Mouse (Mus musculus) adipocyte (in vitro differentiated cells): ENCODE measurements around the gene Eif5b.
"Not testable (repeated sequence)": the region's sequence is repeated elsewhere in the genome, so short reads cannot be mapped to it uniquely, and the experiment has no call there.

ENCODE experiments used
- DNase-seq: peaks from one replicate; pipeline ENCODE4 v3.0.0-alpha.2; 2016; ENCODE audit warnings: low spot score

Eif5b gene

GRCm38 (mm10) chr1:38003046-38003445 lies 5.2 kb downstream of the Eif5b start:
- DNase-seq = no peak

DNA sequence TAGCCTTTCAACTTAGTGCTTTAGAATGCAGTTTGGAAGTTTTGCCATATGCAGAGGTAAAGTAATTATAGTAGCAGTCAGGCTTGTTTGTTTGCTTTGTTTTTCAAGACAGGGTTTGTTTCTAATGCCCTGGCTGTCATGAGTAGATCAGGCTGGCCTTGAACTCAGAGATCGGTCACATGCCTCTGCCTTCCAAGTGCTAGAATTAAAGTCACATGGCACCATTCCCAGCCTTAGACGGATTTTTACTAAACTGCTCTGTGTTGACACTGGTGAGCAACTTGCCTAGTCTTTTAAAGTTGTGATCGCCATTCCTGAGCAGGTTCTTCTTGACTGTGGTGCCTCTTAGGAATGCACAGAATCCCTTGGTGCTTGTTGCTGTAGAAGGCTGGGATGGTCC lies 8.9 kb downstream of the Eif5b start:
- DNase-seq = peak; percentile 46

DNA sequence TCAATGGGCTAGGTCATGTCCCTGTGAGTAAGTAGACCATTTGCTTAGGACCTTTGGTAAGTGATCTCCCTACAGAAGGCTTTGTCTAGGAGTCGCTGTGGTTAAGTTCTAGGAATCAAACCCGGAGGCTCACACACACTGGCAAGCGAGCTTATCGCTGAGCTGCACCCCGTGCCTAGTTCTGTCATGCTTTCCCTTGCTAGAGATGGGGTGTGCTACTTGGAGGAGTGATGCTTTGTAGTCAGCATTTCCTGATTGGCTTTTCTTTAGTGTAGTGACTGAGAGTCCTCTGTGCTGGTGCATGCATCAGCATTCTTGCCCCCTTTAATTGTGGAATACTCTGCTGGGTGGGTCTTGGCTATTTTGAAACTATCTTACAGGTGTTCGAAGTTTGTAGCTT lies 13.8 kb downstream of the Eif5b start:
- DNase-seq = no peak

GRCm38 (mm10) chr1:38012104-38012503 lies 14.3 kb downstream of the Eif5b start:
- DNase-seq = no peak

DNA sequence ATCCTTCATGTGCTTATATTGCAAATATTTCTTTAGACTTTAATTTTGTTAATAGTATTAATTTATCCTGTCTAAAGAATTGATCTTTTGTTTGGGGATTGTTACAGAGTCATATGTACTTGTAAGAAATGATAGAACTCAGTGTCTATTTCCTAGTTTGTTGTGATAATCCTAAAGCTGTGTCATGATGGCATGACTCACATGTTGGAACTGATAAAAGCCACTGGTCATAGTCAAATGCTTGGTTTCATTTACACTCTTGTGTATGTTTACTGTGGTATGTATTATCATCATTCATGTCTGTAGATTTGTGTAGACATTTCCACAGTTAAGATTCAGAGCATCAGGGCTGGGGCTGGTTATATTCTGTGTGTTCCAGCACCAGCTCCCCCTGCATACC lies 14.7 kb downstream of the Eif5b start:
- no peak for DNase-seq

DNA sequence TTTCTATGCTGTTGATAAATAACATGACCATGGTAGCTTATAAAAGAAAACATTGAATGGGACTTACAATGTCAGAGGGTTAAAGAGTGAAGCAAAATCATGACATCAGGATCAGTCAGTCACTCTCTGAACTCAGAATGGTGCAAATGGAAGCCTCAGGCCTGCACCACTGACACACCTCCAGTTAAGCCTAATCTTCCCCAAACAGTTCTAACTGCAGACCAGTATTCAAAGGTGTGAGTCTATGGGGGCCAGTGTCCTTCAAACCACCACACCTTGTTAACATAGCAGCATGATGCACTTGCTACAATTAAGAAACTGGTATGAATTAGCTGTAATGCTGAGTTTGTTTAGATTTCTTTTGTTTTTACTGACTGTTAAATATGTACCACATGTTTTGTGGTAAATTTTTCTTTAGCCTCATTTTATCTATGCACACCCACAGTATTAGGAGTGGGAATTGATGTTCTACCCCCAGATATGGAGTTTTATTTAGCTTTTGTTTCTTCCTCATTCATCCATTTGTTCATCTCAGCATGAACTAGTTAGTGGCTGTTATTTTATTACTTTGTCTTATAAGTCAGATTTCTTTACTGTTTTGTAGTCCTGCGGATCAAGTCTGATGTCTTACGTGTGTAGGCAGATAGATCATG lies 16.9 kb downstream of the Eif5b start:
- no peak for DNase-seq

DNA sequence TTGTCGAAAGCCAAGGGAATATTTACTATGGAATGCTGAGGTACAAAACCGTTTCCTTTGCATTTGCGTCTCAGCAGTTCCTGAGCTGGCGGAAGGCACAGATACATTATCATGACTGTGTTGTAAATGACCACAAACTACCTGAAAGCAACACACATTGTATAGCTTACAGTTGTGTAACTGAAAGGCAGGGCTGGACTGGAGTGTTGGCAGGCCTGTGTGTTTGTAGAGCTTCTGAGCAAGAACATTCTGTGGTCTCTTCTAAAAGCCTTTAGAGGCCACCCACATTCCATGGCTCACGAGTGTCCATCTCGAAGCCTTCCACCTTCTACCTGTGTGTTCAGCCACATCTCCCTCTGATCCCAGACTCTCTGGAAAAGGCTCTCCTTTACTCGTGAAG lies 29.5 kb downstream of the Eif5b start:
- no peak for DNase-seq

DNA sequence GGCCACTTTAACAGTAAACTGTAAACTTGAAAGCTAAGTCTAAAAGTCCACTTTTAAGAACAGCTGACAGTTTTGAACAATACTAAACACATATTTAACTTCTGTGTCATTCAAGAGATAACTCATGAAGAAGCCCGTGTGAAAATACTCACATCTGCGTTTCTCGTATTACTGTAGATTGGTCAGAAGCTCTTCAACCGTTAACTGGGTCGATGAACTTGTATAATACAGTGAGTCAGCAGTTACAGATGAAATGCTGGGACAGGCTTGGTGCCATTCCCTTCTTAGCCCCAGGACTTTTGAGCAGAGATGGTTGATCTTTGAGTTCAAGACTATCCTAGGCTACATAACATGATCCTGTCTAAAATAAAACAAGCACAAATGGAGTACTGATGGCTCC lies 33.6 kb downstream of the Eif5b start:
- DNase-seq = no peak

DNA sequence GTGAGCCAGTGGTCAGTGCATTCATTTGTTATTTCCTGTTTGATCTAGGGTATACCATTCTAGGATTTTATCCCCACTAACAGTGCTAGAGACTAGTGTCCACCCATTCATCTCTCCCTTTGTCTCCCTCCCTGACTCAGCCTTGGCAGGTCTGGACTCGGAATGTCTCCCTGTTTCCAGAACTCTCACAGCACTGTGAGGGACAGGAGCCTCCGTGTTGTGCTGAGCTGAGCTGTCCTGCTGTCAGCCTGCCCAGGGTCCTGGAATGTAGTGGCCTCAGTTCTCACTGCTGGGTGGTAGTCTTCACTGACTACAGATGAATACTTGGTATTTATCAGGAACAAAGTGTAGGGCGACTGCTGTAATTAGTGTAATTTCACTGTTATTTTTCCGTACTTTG lies 37.7 kb downstream of the Eif5b start:
- no peak for DNase-seq

DNA sequence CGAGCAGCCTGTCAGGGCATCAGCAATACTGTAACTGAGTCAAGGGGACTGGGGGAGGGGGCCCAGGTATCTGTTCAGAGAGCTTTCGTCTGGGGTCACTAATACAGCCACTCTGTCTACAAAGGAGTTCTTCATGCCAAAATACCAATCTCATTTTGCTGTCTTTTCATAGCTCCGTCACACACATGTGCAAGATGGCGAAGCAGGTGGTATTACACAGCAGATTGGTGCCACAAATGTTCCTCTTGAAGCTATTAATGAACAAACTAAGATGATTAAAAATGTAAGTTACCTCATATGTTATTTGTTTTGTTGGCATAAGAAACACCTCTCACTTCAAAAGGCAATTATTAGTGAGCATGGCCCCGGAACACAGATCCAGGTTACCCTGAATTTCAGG lies 39.6 kb downstream of the Eif5b start:
- DNase-seq = no peak

- no peak for DNase-seq
These were observed 41.1 kb downstream of the Eif5b start for GRCm38 (mm10) chr1:38038898-38039297.

DNA sequence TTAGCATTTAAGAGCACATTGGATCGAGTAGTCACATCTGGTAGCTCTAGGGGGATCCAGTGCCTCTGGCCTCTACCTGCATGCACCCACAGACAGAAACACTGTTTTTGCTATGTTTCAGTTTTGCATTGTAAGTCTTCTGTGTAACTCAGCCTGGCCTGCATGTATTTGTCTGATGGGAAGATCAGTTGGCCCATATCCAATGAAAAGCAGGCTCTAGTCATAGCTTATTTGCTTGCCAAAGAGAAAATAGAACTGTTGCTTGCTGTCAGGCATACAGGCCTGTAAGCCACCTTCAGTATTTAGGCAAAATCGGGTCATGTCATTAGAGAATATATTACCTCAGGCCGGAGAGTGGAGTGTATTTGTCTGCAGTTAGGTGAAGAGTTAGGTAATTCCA lies 50.3 kb downstream of the Eif5b start:
- peak; percentile 44 for DNase-seq

DNA sequence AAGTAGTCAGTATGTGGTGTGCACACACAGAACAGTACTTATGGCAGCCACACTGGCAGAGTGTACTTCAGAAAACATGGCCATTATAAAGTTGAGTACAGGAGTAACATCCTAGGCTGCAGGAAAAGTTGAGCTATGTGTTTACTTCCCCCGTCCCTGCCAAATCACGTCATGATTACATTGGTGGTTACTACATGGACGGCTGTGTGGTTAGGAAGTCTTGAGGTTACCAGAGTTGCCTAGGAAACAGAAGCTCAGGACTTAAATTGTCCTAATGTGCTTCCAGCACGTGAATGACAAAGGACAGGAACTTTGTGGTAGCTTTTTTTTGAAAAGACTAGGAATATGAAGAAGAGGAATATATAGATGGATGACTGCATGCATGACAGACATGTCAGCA lies 51.8 kb downstream of the Eif5b start:
- no peak for DNase-seq

DNA sequence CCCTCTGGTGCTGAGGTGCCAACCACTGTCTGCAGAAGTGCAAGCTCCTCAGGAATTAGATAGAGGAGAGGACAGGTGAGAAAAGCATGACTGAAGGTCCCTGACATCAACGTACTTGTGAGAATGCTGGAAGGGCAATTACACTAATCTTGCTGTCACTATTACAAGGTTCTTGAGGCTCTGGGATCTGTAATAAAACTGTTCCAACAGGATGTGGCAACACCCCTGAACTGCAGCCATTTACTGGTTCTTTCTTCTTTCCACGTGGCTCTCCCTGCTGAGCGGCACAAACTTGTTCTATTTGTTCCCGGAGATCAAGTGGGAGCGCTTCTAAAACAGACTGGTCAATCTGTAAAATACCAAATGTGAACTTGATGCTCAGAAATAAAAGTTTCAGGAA lies 57.4 kb downstream of the Eif5b start:
- peak; percentile 43 for DNase-seq

GRCm38 (mm10) chr1:38058417-38058816 lies 60.6 kb downstream of the Eif5b start:
- DNase-seq = no peak

DNA sequence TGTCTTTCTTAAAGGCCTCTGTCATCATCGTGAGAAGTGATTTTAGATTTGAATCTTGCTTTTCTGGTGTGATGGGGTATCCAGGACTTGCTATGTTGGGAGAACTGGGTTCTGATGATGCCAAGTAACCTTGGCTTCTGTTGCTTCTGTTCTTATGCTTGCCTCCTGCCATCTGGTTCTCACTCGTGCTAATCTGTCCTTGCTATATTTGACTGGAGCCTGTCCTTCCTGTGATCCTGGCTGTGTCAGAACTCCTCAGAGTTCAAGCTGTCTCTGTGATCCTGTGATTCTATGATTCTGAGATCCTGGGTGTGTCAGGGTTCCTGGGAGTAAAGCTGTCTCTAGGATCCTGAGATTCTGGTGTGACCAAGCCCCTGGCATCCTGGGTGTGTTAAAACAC lies 64.3 kb downstream of the Eif5b start:
- not testable (repeated sequence) for DNase-seq

- DNase-seq = no peak
These were observed 69.5 kb downstream of the Eif5b start for GRCm38 (mm10) chr1:38067276-38067675.

DNA sequence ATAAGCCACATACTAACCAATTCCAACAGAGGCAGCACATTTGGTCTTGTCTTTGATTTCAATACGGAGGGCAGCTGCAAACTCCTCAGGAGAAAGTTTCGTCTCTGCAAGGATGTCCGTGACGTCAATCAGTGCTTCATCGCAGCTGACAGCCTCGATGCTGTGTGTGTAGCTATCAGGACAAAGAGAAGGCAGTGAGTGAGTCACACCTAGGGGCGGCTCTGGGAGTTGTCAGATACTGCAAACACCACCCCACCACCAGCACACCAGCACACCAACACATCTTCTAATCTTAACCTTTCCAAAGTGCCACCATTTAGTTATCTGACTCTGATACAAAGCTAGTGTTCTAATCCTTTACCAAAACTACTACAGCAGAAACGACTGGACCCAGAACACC lies 73.5 kb downstream of the Eif5b start:
- DNase-seq = no peak

- no peak for DNase-seq
These were observed 83.5 kb downstream of the Eif5b start for GRCm38 (mm10) chr1:38081316-38081715.

GRCm38 (mm10) chr1:38103214-38103613 lies 105.4 kb downstream of the Eif5b start:
- no peak for DNase-seq

- DNase-seq = no peak
These were observed 106.0 kb downstream of the Eif5b start for GRCm38 (mm10) chr1:38103813-38104212.
